Mouse (Mus musculus) lung, embryonic 15.5 days (tissue): Measurements from ENCODE around the gene Hsd3b4. TPM values are rescaled to one million over a fixed set of nuclear protein-coding genes. Genes with fewer than 3 reads are reported as not detected.
"Not testable (repeated sequence)": the region's sequence is repeated elsewhere in the genome, so short reads cannot be mapped to it uniquely, and the experiment has no call there.

ENCODE experiments used
- ATAC-seq: fragments of 200-750 bp; cut with Nextera tagmentation; 2 replicates; pipeline ENCODE4 v1.8.0; 2017; ENCODE audit warnings: moderate number of reproducible peaks, borderline replicate concordance; ENCODE audit not compliant: low FRiP score, low TSS enrichment; ENCODE audit errors: extremely low read depth
- H3K27ac ChIP-seq: fragments of 300-500 bp; sonication (generic); 2 replicates; pipeline ENCODE4 v1.5.1; 2015; ENCODE audit warnings: moderate library complexity, mild to moderate bottlenecking, inconsistent platforms
- H3K27me3 ChIP-seq: fragments of 300-500 bp; sonication (generic); 2 replicates; pipeline ENCODE4 v1.6.1; 2015; ENCODE audit warnings: inconsistent platforms
- H3K36me3 ChIP-seq: fragments of 300-500 bp; sonication (generic); 2 replicates; pipeline ENCODE4 v1.6.1; 2015; ENCODE audit warnings: inconsistent platforms
- H3K4me1 ChIP-seq: fragments of 300-500 bp; sonication (generic); 2 replicates; pipeline ENCODE4 v1.6.1; 2015; ENCODE audit warnings: inconsistent platforms
- H3K4me2 ChIP-seq: fragments of 300-500 bp; sonication (generic); 2 replicates; pipeline ENCODE4 v1.6.1; 2015; ENCODE audit warnings: inconsistent platforms, mild to moderate bottlenecking, moderate library complexity
- H3K4me3 ChIP-seq: fragments of 300-500 bp; sonication (generic); 2 replicates; pipeline ENCODE4 v1.5.1; 2015; ENCODE audit warnings: mild to moderate bottlenecking, inconsistent platforms
- H3K9ac ChIP-seq: fragments of 300-500 bp; sonication (generic); 2 replicates; pipeline ENCODE4 v1.6.1; 2015; ENCODE audit warnings: inconsistent platforms
- H3K9me3 ChIP-seq: fragments of 300-500 bp; sonication (generic); 2 replicates; pipeline ENCODE4 v1.6.1; 2016; ENCODE audit warnings: inconsistent platforms
- WGBS: fragments of 180-500 bp; shearing (Covaris S2); methylation state at CpG from one replicate; pipeline ENCODE4 v1.1.7; 2015; 5-methylcytosine and 5-hydroxymethylcytosine counted together
- polyA plus RNA-seq: library from polyadenylated mRNA; unstranded; fragments of >200 nt; fragmentation: Nextera tagmentation; extraction: Ambion mirVana; gene quantifications from 2 replicates; pipeline ENCODE4 v1.2.1, GENCODE M21; 2015

Hsd3b4 gene
- polyA plus RNA-seq, 1 experiment from 2014 or later = 0.11 TPM

GRCm38 (mm10) chr3:98471057-98471456 lies 39.3 kb downstream of the Hsd3b4 start:
- H3K4me1 ChIP-seq, H3K4me3 ChIP-seq, H3K9ac ChIP-seq, H3K36me3 ChIP-seq, H3K4me2 ChIP-seq, ATAC-seq, H3K27ac ChIP-seq, H3K27me3 ChIP-seq, H3K9me3 ChIP-seq: not testable (repeated sequence)
- no CpG with 5 or more reads among the region's 1 CpGs for WGBS

GRCm38 (mm10) chr3:98469323-98469722 lies 41.0 kb downstream of the Hsd3b4 start:
- H3K4me1 ChIP-seq, H3K27ac ChIP-seq, ATAC-seq, H3K36me3 ChIP-seq, H3K4me2 ChIP-seq, H3K4me3 ChIP-seq, H3K9me3 ChIP-seq, H3K9ac ChIP-seq, H3K27me3 ChIP-seq: not testable (repeated sequence)
- WGBS = 13% methylated on average over 1 of the region's 2 CpGs

GRCm38 (mm10) chr3:98457026-98457425 lies 53.3 kb downstream of the Hsd3b4 start, which contains the start of gene Gm4450:
Gene Gm4450 (minus strand): TSS chr3:98457126.
- H3K4me2 ChIP-seq, H3K9me3 ChIP-seq, ATAC-seq, H3K36me3 ChIP-seq, H3K4me1 ChIP-seq, H3K27ac ChIP-seq, H3K9ac ChIP-seq, H3K4me3 ChIP-seq, H3K27me3 ChIP-seq: not testable (repeated sequence)
- WGBS = no CpG with 5 or more reads among the region's 1 CpGs

GRCm38 (mm10) chr3:98453786-98454185 lies 56.5 kb downstream of the Hsd3b4 start:
- H3K27me3 ChIP-seq, H3K36me3 ChIP-seq, ATAC-seq, H3K4me1 ChIP-seq, H3K27ac ChIP-seq, H3K4me3 ChIP-seq, H3K9ac ChIP-seq, H3K9me3 ChIP-seq, H3K4me2 ChIP-seq: not testable (repeated sequence)
- 56% methylated on average over 5 of the region's 5 CpGs for WGBS

Other genes starting within 250 kb of the Hsd3b4 start
- 4.2 and 4.4 TPM in 2 replicates for gene Hmgcs2, start 230.1 kb downstream of the Hsd3b4 start, polyA plus RNA-seq
- 202 and 209 TPM in 2 replicates for gene Phgdh, start 170.5 kb downstream of the Hsd3b4 start, polyA plus RNA-seq
- 7.9 and 8.0 TPM in 2 replicates for gene Zfp697, start 128.1 kb downstream of the Hsd3b4 start, polyA plus RNA-seq
- gene Gm4450, start 53.4 kb downstream of the Hsd3b4 start, polyA plus RNA-seq = not detected in 2 replicates
- gene Gm10681, start 78.3 kb upstream of the Hsd3b4 start, polyA plus RNA-seq = 0.11 TPM in 1 of 2 replicates, not detected in the other
- gene Hsd3b5, start 119.7 kb upstream of the Hsd3b4 start, polyA plus RNA-seq = not detected in 2 replicates
- gene Hsd3b2, start 214.0 kb upstream of the Hsd3b4 start, polyA plus RNA-seq = 0.04 and 0.07 TPM in 2 replicates